Mouse (Mus musculus) neural tube, embryonic 12.5 days (tissue): ENCODE measurements around the gene Irak2. TPM values are rescaled to one million over a fixed set of nuclear protein-coding genes. Genes with fewer than 3 reads are reported as not detected.
"Not testable (repeated sequence)": the region's sequence is repeated elsewhere in the genome, so short reads cannot be mapped to it uniquely, and the experiment has no call there.

Source experiments
- ATAC-seq: fragments of 200-750 bp; cut with Nextera tagmentation; 2 replicates; pipeline ENCODE4 v1.8.0; 2017; ENCODE audit warnings: low read depth, mild to moderate bottlenecking, moderate TSS enrichment, moderate library complexity; ENCODE audit not compliant: low FRiP score
- H3K27ac ChIP-seq: fragments of 300-500 bp; sonication (generic); 2 replicates; pipeline ENCODE4 v1.5.1; 2016
- H3K27me3 ChIP-seq: fragments of 300-500 bp; sonication (generic); replicated peaks from 2 replicates; pipeline ENCODE4 v1.6.1; 2016; ENCODE audit warnings: mild to moderate bottlenecking
- H3K36me3 ChIP-seq: fragments of 300-500 bp; sonication (generic); 2 replicates; pipeline ENCODE4 v1.6.1; 2016; ENCODE audit warnings: mild to moderate bottlenecking
- H3K4me1 ChIP-seq: fragments of 300-500 bp; sonication (generic); 2 replicates; pipeline ENCODE4 v1.6.1; 2016
- H3K4me2 ChIP-seq: fragments of 300-500 bp; sonication (generic); replicated peaks from 2 replicates; pipeline ENCODE4 v1.6.1; 2016; ENCODE audit warnings: mild to moderate bottlenecking
- H3K4me3 ChIP-seq: fragments of 300-500 bp; sonication (generic); 2 replicates; pipeline ENCODE4 v1.5.1; 2016
- H3K9ac ChIP-seq: fragments of 300-500 bp; sonication (generic); 2 replicates; pipeline ENCODE4 v1.6.1; 2016; ENCODE audit warnings: mild to moderate bottlenecking
- H3K9me3 ChIP-seq: fragments of 300-500 bp; sonication (generic); 2 replicates; pipeline ENCODE4 v1.6.1; 2016; ENCODE audit warnings: mild to moderate bottlenecking
- WGBS: fragments of 180-500 bp; shearing (Covaris S2); methylation state at CpG from one replicate; pipeline ENCODE4 v1.1.7; 2016; 5-methylcytosine and 5-hydroxymethylcytosine counted together
- polyA plus RNA-seq: library from polyadenylated mRNA; unstranded; fragments of >200 nt; fragmentation: Nextera tagmentation; extraction: Ambion mirVana; gene quantifications from 2 replicates; pipeline ENCODE4 v1.2.1, GENCODE M21; 2016

Irak2 gene
- polyA plus RNA-seq, 1 experiment from 2014 or later = 3.1 TPM

GRCm38 (mm10) chr6:113695203-113695602 lies 56.9 kb downstream of the Irak2 start:
- no peak for ATAC-seq
- Histone ChIP-seq H3K4me2 (no peak overlapping the region), H3K4me1 (peaks cover 35% of the 10 kb centered on the region), H3K27me3 (no peaks in the 10 kb centered on the region), H3K4me3 (no peak overlapping the region), H3K27ac (no peak overlapping the region), H3K36me3 (peaks cover 7% of the 10 kb centered on the region; the same call in 1 of the 2 replicates), H3K9ac (no peak overlapping the region), H3K9me3 (no peaks in the 10 kb centered on the region)
- WGBS = 76% methylated on average over 1 of the region's 1 CpGs

- Histone ChIP-seq H3K27ac (no peak overlapping the region), H3K27me3 (no peaks in the 10 kb centered on the region), H3K4me2 (peak overlapping the region; percentile 100), H3K4me1 (peaks cover 33% of the 10 kb centered on the region), H3K4me3 (no peak overlapping the region; the same call in 1 of the 2 replicates), H3K36me3 (peaks cover 10% of the 10 kb centered on the region; the same call in 1 of the 2 replicates), H3K9ac (0 out of 2 replicates have a peak overlapping the region, but pooled peaks have one; percentile 26), H3K9me3 (no peaks in the 10 kb centered on the region)
- 63% methylated on average over 4 of the region's 4 CpGs for WGBS
- no peak for ATAC-seq
These were observed 57.6 kb downstream of the Irak2 start for GRCm38 (mm10) chr6:113695766-113696355.

- peaks cover 32% of the 10 kb centered on the region for H3K4me1 ChIP-seq
- under 1% methylated on average over 58 of the region's 58 CpGs for WGBS
These were observed 58.4 kb downstream of the Irak2 start, which contains the start of gene Tatdn2 for GRCm38 (mm10) chr6:113696582-113697221. Gene Tatdn2 (plus strand): TSS chr6:113697050.

GRCm38 (mm10) chr6:113697222-113698205 lies 59.2 kb downstream of the Irak2 start:
- Histone ChIP-seq H3K9ac (peak overlapping the region; percentile 80), H3K36me3 (peaks cover 24% of the 10 kb centered on the region), H3K4me1 (peaks cover 32% of the 10 kb centered on the region), H3K27ac (peak overlapping the region; percentile 72; the same call in 1 of the 2 replicates), H3K4me3 (peak overlapping the region; percentile 92), H3K9me3 (no peaks in the 10 kb centered on the region), H3K27me3 (no peaks in the 10 kb centered on the region), H3K4me2 (peak overlapping the region; percentile 100)
- peak; percentile 75 for ATAC-seq
- WGBS = under 1% methylated on average over 113 of the region's 113 CpGs

More at GRCm38 (mm10) chr6:113696582-113697221, 58.4 kb downstream of the Irak2 start, which contains the start of gene Tatdn2:
- H3K4me2 ChIP-seq = peak within 1 kb of the TSS; percentile 100
- H3K27ac ChIP-seq = peak within 1 kb of the TSS; percentile 72; the same call in 1 of the 2 replicates
- no peaks in the 10 kb centered on the region for H3K27me3 ChIP-seq
- H3K36me3 ChIP-seq = peaks cover 16% of the 10 kb centered on the region; the same call in 1 of the 2 replicates
- H3K4me3 ChIP-seq = peak within 1 kb of the TSS; percentile 92
- peak; percentile 99 for ATAC-seq
- no peaks in the 10 kb centered on the region for H3K9me3 ChIP-seq
- peak within 1 kb of the TSS; percentile 80 for H3K9ac ChIP-seq

DNA sequence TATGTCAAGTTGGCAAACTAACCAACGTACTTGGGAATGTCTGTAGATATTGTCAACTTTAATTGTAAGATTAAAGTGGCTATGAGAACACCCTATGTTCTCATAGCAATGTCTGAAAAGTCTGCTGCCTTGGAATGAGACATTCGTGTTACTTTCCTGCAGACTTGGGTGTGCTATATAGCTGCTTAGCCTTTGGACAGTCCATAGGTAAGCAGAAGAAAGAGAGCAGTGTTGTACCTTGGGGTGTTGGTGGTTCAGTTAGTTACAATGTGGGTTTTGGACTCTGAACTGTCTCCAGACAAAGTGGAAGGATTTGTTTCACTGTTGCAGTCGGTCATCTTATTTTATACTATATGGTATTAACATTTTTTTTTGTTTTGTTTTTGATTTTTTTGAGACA lies 74.5 kb downstream of the Irak2 start:
- no peak overlapping the region for H3K4me2 ChIP-seq
- no peak overlapping the region for H3K27ac ChIP-seq
- H3K9me3 ChIP-seq = no peaks in the 10 kb centered on the region
- 97% methylated on average over 3 of the region's 3 CpGs for WGBS
- no peak for ATAC-seq
- H3K9ac ChIP-seq = no peak overlapping the region
- no peaks in the 10 kb centered on the region for H3K4me1 ChIP-seq
- H3K36me3 ChIP-seq = peaks cover 85% of the 10 kb centered on the region
- H3K27me3 ChIP-seq = no peaks in the 10 kb centered on the region
- no peak overlapping the region for H3K4me3 ChIP-seq

GRCm38 (mm10) chr6:113713389-113713788 lies 75.1 kb downstream of the Irak2 start:
- not testable (repeated sequence) for H3K27ac ChIP-seq, ATAC-seq, H3K9me3 ChIP-seq, H3K27me3 ChIP-seq, H3K4me3 ChIP-seq, H3K9ac ChIP-seq, H3K4me2 ChIP-seq, H3K4me1 ChIP-seq
- WGBS = 95% methylated on average over 5 of the region's 5 CpGs
- peaks cover 78% of the 10 kb centered on the region for H3K36me3 ChIP-seq

DNA sequence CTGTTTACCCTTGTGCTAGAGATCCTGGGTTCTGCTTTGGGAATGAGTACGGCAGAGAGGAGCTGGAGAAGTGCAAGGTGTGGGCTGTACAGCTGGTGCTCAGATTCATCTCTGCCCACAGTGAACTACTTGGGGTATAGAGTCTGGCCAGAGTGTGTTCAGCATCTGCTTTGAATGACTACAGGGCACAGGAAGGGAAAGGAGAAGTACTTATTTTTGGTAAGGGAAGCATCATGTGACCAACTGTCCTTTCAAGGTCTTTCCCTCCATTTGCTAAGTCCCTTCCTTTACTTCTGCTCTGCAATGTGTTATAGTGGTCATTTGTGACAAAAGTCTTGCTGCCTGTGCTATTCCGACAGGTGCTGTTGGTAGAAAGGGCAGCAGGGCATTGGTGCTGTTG lies 76.0 kb downstream of the Irak2 start:
- ATAC-seq = no peak
- WGBS = 97% methylated on average over 2 of the region's 2 CpGs
- H3K4me1 ChIP-seq = no peaks in the 10 kb centered on the region
- no peak overlapping the region for H3K27ac ChIP-seq
- H3K9me3 ChIP-seq = no peaks in the 10 kb centered on the region
- H3K4me2 ChIP-seq = no peak overlapping the region
- H3K4me3 ChIP-seq = no peak overlapping the region
- no peak overlapping the region for H3K9ac ChIP-seq
- H3K27me3 ChIP-seq = no peaks in the 10 kb centered on the region
- peaks cover 79% of the 10 kb centered on the region for H3K36me3 ChIP-seq

- ATAC-seq = no peak
- no peak overlapping the region for H3K4me3 ChIP-seq
- no peak overlapping the region for H3K27ac ChIP-seq
- peaks cover 77% of the 10 kb centered on the region for H3K36me3 ChIP-seq
- WGBS = 55% methylated on average over 1 of the region's 1 CpGs
- H3K9me3 ChIP-seq = no peaks in the 10 kb centered on the region
- no peak overlapping the region for H3K9ac ChIP-seq
- H3K4me1 ChIP-seq = no peaks in the 10 kb centered on the region
- H3K27me3 ChIP-seq = no peaks in the 10 kb centered on the region
- H3K4me2 ChIP-seq = no peak overlapping the region
These were observed 76.5 kb downstream of the Irak2 start for GRCm38 (mm10) chr6:113714797-113715196.

- H3K27ac ChIP-seq = no peak overlapping the region
- H3K4me2 ChIP-seq = no peak overlapping the region
- peaks cover 60% of the 10 kb centered on the region for H3K36me3 ChIP-seq
- H3K4me3 ChIP-seq = no peak overlapping the region
- ATAC-seq = no peak
- WGBS = 87% methylated on average over 3 of the region's 3 CpGs
- no peak overlapping the region for H3K9ac ChIP-seq
- H3K9me3 ChIP-seq = no peaks in the 10 kb centered on the region
- no peaks in the 10 kb centered on the region for H3K4me1 ChIP-seq
- no peaks in the 10 kb centered on the region for H3K27me3 ChIP-seq
These were observed 79.3 kb downstream of the Irak2 start for GRCm38 (mm10) chr6:113717541-113717940.

DNA sequence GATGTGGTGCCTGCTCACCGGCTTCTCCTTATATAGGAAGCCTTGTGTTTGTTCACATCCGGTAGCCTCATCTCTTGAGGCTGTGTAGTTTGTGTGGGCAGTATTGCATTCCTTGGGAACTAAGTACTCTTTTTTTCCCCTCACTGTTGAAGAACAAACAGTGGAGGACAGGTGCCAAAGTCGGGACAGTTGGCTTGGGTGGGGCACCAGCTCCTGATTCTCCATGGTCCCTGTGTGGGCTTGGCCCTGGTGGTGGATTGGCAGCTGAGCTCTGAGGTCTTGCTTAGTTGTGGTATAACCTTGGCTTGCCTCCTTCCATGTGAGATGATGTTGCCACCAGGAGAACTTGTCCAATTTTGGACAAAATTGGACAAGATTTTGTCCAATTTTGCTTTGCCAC lies 81.6 kb downstream of the Irak2 start, which contains the start of gene Ghrl:
Gene Ghrl, minus strand, starts transcription at position 3 of the 400 bp plus-strand sequence.
- Histone ChIP-seq H3K4me1 (no peaks in the 10 kb centered on the region), H3K9me3 (no peaks in the 10 kb centered on the region), H3K27ac (no peak within 1 kb of the TSS), H3K4me2 (no peak within 1 kb of the TSS), H3K4me3 (no peak within 1 kb of the TSS), H3K36me3 (peaks cover 45% of the 10 kb centered on the region), H3K9ac (no peak within 1 kb of the TSS), H3K27me3 (no peaks in the 10 kb centered on the region)
- whole genome bisulfite sequencing = 83% methylated on average over 3 of the region's 3 CpGs
- no peak for ATAC-seq

DNA sequence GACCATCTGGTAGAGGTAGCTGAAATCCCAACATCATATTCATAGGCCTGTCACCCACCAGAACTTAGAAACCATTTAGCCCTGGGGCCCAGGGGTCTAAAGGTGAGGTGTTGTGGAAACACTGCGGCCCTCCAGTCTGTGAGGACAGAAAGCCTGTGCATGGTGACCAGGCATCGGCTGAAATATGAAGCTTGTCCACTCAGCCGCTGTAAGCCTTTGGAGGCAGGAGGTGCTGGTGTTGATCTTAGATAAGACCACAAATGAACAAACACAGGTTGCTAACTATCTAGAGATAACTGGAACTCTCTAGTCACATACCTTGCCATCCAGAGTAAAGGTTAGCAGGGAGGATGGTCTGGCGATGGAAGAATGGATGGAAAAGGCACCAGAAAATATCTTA lies 82.8 kb downstream of the Irak2 start:
- 95% methylated on average over 4 of the region's 4 CpGs for WGBS
- Histone ChIP-seq H3K36me3 (peaks cover 39% of the 10 kb centered on the region), H3K4me2 (no peak overlapping the region), H3K27ac (no peak overlapping the region), H3K27me3 (no peaks in the 10 kb centered on the region), H3K9me3 (no peaks in the 10 kb centered on the region), H3K9ac (no peak overlapping the region), H3K4me1 (no peaks in the 10 kb centered on the region), H3K4me3 (no peak overlapping the region)
- ATAC-seq = no peak

DNA sequence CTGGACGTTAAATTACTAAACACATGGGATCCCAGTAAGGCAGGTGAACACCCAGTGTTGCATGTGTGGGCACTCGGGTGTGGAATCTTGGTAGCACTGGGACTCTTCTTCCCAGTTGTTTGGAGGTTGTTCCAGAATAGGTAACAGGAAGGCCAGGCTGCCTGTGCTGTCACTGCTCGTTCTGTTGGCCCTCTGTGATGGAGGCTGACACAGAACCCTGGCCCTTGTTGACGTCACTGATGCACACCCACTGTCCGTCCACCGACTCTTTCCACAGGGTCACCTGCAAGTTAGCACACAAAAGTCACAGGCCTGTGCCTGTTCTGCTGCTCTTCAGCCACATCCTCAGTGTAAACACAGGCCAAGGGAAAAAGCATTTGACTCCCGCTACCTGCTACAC lies 89.9 kb downstream of the Irak2 start:
- H3K27ac ChIP-seq = no peak overlapping the region
- H3K27me3 ChIP-seq = no peaks in the 10 kb centered on the region
- H3K9me3 ChIP-seq = no peaks in the 10 kb centered on the region
- no peak overlapping the region for H3K9ac ChIP-seq
- WGBS = 89% methylated on average over 7 of the region's 7 CpGs
- H3K4me3 ChIP-seq = no peak overlapping the region
- ATAC-seq = no peak
- peaks cover 81% of the 10 kb centered on the region for H3K36me3 ChIP-seq
- H3K4me1 ChIP-seq = no peaks in the 10 kb centered on the region
- no peak overlapping the region for H3K4me2 ChIP-seq
